Comparison of ENCODE assay signal across 8 mouse cellular contexts in genomic region chr11:68623225-68623870, GRCm38 (mm10). TPM values are rescaled to one million over a fixed set of nuclear protein-coding genes. Genes with fewer than 3 reads are reported as not detected.
A peak's percentile ranks its signal among the peaks of the same experiment; 100 is the strongest.
DNase-seq lines count a peak whose midpoint lies in the region; ATAC-seq and TF ChIP-seq lines count a peak whose summit lies in the region.

No protein-coding gene starts in this region.

- no peak for TF ChIP-seq CTCF in kidney, adult 2 months (conservative IDR thresholded peaks at IDR 0.05; ENCODE audit: insufficient read depth, insufficient read length, low read depth, low read length)

- no peak overlapping the region for H3K27ac ChIP-seq in kidney, adult 2 months (ENCODE audit: insufficient read depth, low read depth, low read length)
- peak overlapping the region; percentile 94 for H3K27ac ChIP-seq in heart, embryonic 12.5 days (ENCODE audit: poor library complexity, severe bottlenecking)
- H3K27ac ChIP-seq in liver, embryonic 11.5 days (ENCODE audit: low read depth, low read length): peak overlapping the region; percentile 38
- H3K27ac ChIP-seq in neural tube, embryonic 12.5 days: no peak overlapping the region

- no peaks in the 10 kb centered on the region for H3K27me3 ChIP-seq in kidney, adult 2 months (replicated peaks; ENCODE audit: control insufficient read depth, insufficient read depth, low read length)
- H3K27me3 ChIP-seq in heart, embryonic 12.5 days (replicated peaks): no peaks in the 10 kb centered on the region
- H3K27me3 ChIP-seq in liver, embryonic 11.5 days (replicated peaks; ENCODE audit: control insufficient read depth, insufficient read depth, low read length): no peaks in the 10 kb centered on the region
- no peaks in the 10 kb centered on the region for H3K27me3 ChIP-seq in neural tube, embryonic 12.5 days (replicated peaks)

- peak; percentile 85 for ATAC-seq in heart, embryonic 12.5 days (ENCODE audit: insufficient number of reproducible peaks, low FRiP score)
- peak; percentile 80 for ATAC-seq in liver, embryonic 11.5 days (replicated peaks; ENCODE audit: low FRiP score)
- ATAC-seq in neural tube, embryonic 12.5 days (ENCODE audit: low FRiP score, low read depth): peak; percentile 50; the same call in 1 of the 2 replicates

- H3K4me2 ChIP-seq in heart, embryonic 12.5 days: peak overlapping the region; percentile 65
- H3K4me2 ChIP-seq in liver, embryonic 11.5 days: peak overlapping the region; percentile 67
- H3K4me2 ChIP-seq in neural tube, embryonic 12.5 days (replicated peaks): peak overlapping the region; percentile 56

- H3K9ac ChIP-seq in heart, embryonic 12.5 days: peak overlapping the region; percentile 70
- H3K9ac ChIP-seq in liver, embryonic 11.5 days (ENCODE audit: low read depth, low read length): peak overlapping the region; percentile 14; the same call in 1 of the 2 replicates
- H3K9ac ChIP-seq in neural tube, embryonic 12.5 days: 0 out of 2 replicates have a peak overlapping the region, but pooled peaks have one; percentile 10

- 7% methylated on average over 14 of the region's 14 CpGs for WGBS in kidney, adult 2 months
- 3% methylated on average over 14 of the region's 14 CpGs for WGBS in heart, embryonic 12.5 days
- 3% methylated on average over 14 of the region's 14 CpGs for WGBS in liver, embryonic 11.5 days
- WGBS in neural tube, embryonic 12.5 days: 5% methylated on average over 14 of the region's 14 CpGs

- TF ChIP-seq POLR2A in kidney, adult 2 months (IDR thresholded peaks at IDR 0.05; ENCODE audit: low read depth, low read length): no peak

- H3K4me1 ChIP-seq in kidney, adult 2 months (ENCODE audit: control insufficient read depth, insufficient read depth, low read length): no peaks in the 10 kb centered on the region
- peaks cover 22% of the 10 kb centered on the region for H3K4me1 ChIP-seq in heart, embryonic 12.5 days (replicated peaks)
- H3K4me1 ChIP-seq in liver, embryonic 11.5 days (replicated peaks; ENCODE audit: control insufficient read depth, insufficient read depth, low read length): no peaks in the 10 kb centered on the region; the same call in 1 of the 2 replicates
- H3K4me1 ChIP-seq in neural tube, embryonic 12.5 days: peaks cover 15% of the 10 kb centered on the region

- no peaks in the 10 kb centered on the region for H3K36me3 ChIP-seq in kidney, adult 2 months (ENCODE audit: control insufficient read depth, insufficient read depth, low read length)
- H3K36me3 ChIP-seq in heart, embryonic 12.5 days: peaks cover 11% of the 10 kb centered on the region; the same call in 1 of the 2 replicates
- H3K36me3 ChIP-seq in liver, embryonic 11.5 days (ENCODE audit: control insufficient read depth, insufficient read depth, low read length): no peaks in the 10 kb centered on the region
- H3K36me3 ChIP-seq in neural tube, embryonic 12.5 days: no peaks in the 10 kb centered on the region

- peak overlapping the region; percentile 7; the same call in 1 of the 2 replicates for H3K4me3 ChIP-seq in kidney, adult 2 months (ENCODE audit: insufficient read depth, low read depth, low read length)
- peak overlapping the region; percentile 40 for H3K4me3 ChIP-seq in heart, embryonic 12.5 days
- peak overlapping the region; percentile 15; the same call in 1 of the 2 replicates for H3K4me3 ChIP-seq in liver, embryonic 11.5 days (ENCODE audit: low read depth, low read length)
- 0 out of 2 replicates have a peak overlapping the region, but pooled peaks have one; percentile 23 for H3K4me3 ChIP-seq in neural tube, embryonic 12.5 days

- H3K9me3 ChIP-seq in heart, embryonic 12.5 days (replicated peaks): 0 out of 2 replicates have a peak, but pooled peaks cover 3% of the 10 kb centered on the region
- no peaks in the 10 kb centered on the region for H3K9me3 ChIP-seq in liver, embryonic 11.5 days (ENCODE audit: control insufficient read depth, low read length)
- no peaks in the 10 kb centered on the region for H3K9me3 ChIP-seq in neural tube, embryonic 12.5 days

- peak; percentile 51 for DNase-seq in kidney, adult 2 months
- DNase-seq in kidney, adult 18-20 months: no peak
- DNase-seq in embryo, embryonic 11 days: peak; percentile 87
- peak; percentile 41 to 65 for DNase-seq in kidney, postnatal 25 days
- peak; percentile 63 for DNase-seq in liver, embryonic 11.5 days (ENCODE audit: low spot score)
- peak; percentile 57 for DNase-seq in thymus, postnatal 4 days

RNA-seq across cellular contexts. Expression of gene Ccdc42, which starts 36.5 kb away (rescaled TPM):
- 0.33 TPM in 1 of 2 replicates, not detected in the other for polyA plus RNA-seq in kidney, adult 2 months (2012; rRNA removed)
- 0.46 and 0.55 TPM in 2 replicates for polyA plus RNA-seq in heart, embryonic 12.5 days (2016; fragmentation: Nextera tagmentation; extraction: Ambion mirVana)
- polyA plus RNA-seq in liver, embryonic 11.5 days (2014; fragmentation: Nextera tagmentation; extraction: Ambion mirVana): 0.26 and 0.56 TPM in 2 replicates
- polyA plus RNA-seq in neural tube, embryonic 12.5 days (2016; fragmentation: Nextera tagmentation; extraction: Ambion mirVana): 0.79 TPM in 1 of 2 replicates, not detected in the other

Comparison
In these comparisons a context has a peak if more than half of its experiments do, and no peak if none do; other contexts are left out.
1. H3K27ac ChIP-seq: peak in heart, embryonic 12.5 days (single experiment) and liver, embryonic 11.5 days (single experiment); none in kidney, adult 2 months (single experiment) and neural tube, embryonic 12.5 days (single experiment).
2. H3K9ac ChIP-seq: peak in every context shown above with its lines; median percentile 70 in heart, embryonic 12.5 days; 14 in liver, embryonic 11.5 days; 10 in neural tube, embryonic 12.5 days.
3. Peak in every context shown above with its lines, with median percentiles within 50 percentile points of each other: H3K4me3 ChIP-seq, ATAC-seq and H3K4me2 ChIP-seq.